Mouse (Mus musculus) limb, embryonic 10.5 days (tissue): ENCODE data around the gene Xpc. TPM values are rescaled to one million over a fixed set of nuclear protein-coding genes. Genes with fewer than 3 reads are reported as not detected.

ENCODE experiments used
- DNase-seq: peaks from one replicate; pipeline ENCODE4 v3.0.0-alpha.2; 2017; ENCODE audit warnings: low spot score
- H3K27ac ChIP-seq: fragments of 300-500 bp; sonication (generic); 2 replicates; pipeline ENCODE4 v1.5.1; 2016; ENCODE audit warnings: mild to moderate bottlenecking
- H3K27me3 ChIP-seq: fragments of 300-500 bp; sonication (generic); 2 replicates; pipeline ENCODE4 v1.6.1; 2016; ENCODE audit warnings: low read depth, mild to moderate bottlenecking; ENCODE audit not compliant: poor library complexity, severe bottlenecking
- H3K36me3 ChIP-seq: fragments of 300-500 bp; sonication (generic); 2 replicates; pipeline ENCODE4 v1.6.1; 2016; ENCODE audit warnings: mild to moderate bottlenecking, moderate library complexity
- H3K4me1 ChIP-seq: fragments of 300-500 bp; sonication (generic); 2 replicates; pipeline ENCODE4 v1.6.1; 2016
- H3K4me3 ChIP-seq: fragments of 300-500 bp; sonication (generic); 2 replicates; pipeline ENCODE4 v1.5.1; 2016; ENCODE audit warnings: mild to moderate bottlenecking, moderate library complexity
- H3K9me3 ChIP-seq: fragments of 300-500 bp; sonication (generic); replicated peaks from 2 replicates; pipeline ENCODE4 v1.6.1; 2016; ENCODE audit warnings: mild to moderate bottlenecking
- WGBS: fragments of 180-500 bp; shearing (Covaris S2); methylation state at CpG from one replicate; pipeline ENCODE4 v1.1.7; 2016; 5-methylcytosine and 5-hydroxymethylcytosine counted together
- polyA plus RNA-seq: library from polyadenylated mRNA; unstranded; fragments of >200 nt; fragmentation: Nextera tagmentation; extraction: Ambion mirVana; gene quantifications from 2 replicates; pipeline ENCODE4 v1.2.1, GENCODE M21; 2016

Gene Xpc
- 25.0 and 27.0 TPM in 2 replicates for polyA plus RNA-seq

DNA sequence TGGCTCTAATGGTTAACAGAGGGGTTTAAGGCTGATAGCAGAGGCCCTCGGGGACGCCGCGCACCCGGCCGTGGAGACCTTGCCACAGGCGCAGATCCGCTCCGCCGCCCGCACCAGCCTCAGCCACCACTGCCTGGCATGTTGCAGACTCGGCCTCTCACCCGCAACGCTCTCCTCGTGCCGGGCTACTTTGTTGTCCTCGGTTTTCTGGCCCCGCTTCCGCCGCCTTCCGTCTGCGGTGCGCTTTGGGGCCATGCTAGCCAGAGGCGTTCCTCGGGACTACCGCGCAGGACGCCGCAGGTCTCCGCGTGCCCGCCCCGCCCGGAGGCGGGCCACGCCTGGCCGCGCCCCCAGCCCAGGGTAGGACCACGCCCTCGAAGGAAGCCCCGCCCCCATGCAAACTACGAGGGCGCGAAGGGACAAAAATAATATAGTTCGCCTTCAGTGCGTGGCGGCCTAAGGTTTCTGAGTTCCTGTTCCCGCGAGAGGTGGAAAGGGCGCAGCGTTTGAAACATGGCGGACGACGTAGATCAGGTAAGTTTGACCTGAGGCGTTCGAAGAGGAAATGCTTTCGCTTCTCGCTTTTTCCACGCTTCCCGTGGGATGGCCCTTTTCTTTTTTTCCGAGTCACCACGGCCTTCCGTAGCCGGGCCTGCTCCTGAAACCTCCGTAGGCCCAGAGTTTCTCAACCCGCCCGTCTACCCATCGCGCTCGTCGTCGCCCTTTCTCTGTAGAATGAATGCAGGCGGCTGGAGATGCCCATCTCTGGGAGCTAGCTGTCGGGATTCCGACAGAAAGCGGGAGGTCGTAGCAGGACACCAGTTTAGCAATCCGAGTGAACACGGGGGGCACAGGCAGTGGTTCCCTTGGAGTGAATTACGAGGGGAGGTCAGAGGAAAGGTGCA lies at the start of gene Xpc, which contains the start of gene Lsm3:
Gene Xpc, minus strand, starts transcription at position 344 of the 905 bp plus-strand sequence.
Gene Lsm3, plus strand, starts transcription at position 384 of the 905 bp plus-strand sequence.
- DNase-seq, result peak; percentile 98
- peaks cover 23% of the 10 kb centered on the region for H3K4me1 ChIP-seq
- no peaks in the 10 kb centered on the region for H3K9me3 ChIP-seq
- peak within 1 kb of the TSS; percentile 87 for H3K4me3 ChIP-seq
- H3K27ac ChIP-seq, result peak within 1 kb of the TSS; percentile 93
- WGBS, result under 1% methylated on average over 80 of the region's 80 CpGs
- no peaks in the 10 kb centered on the region for H3K27me3 ChIP-seq
- peaks cover 47% of the 10 kb centered on the region for H3K36me3 ChIP-seq

DNA sequence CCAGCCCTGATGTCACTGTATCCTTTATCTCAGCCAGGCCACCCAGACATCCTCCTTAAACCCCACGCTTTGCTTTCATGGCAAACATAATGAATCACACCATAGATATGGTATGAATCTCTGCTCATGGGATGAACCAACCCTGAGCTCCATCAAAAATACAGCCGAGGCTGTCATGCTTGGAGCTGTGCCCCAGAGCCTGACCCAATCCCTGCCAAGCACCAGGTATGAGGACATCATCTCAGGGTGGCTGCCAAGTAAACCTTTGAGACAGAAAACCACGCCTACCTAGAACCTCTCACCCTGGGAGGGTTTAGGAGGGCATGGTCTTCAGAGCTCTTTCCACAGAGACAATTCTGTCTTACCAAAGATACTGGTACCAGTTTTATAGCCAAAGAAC lies 47.3 kb upstream of the Xpc start:
- WGBS, result 83% methylated on average over 3 of the region's 3 CpGs
- no peak for DNase-seq
- H3K27me3 ChIP-seq, result no peaks in the 10 kb centered on the region
- H3K9me3 ChIP-seq, result no peaks in the 10 kb centered on the region
- no peak overlapping the region for H3K27ac ChIP-seq
- no peak overlapping the region for H3K4me3 ChIP-seq
- no peaks in the 10 kb centered on the region for H3K4me1 ChIP-seq
- H3K36me3 ChIP-seq, result no peaks in the 10 kb centered on the region

DNA sequence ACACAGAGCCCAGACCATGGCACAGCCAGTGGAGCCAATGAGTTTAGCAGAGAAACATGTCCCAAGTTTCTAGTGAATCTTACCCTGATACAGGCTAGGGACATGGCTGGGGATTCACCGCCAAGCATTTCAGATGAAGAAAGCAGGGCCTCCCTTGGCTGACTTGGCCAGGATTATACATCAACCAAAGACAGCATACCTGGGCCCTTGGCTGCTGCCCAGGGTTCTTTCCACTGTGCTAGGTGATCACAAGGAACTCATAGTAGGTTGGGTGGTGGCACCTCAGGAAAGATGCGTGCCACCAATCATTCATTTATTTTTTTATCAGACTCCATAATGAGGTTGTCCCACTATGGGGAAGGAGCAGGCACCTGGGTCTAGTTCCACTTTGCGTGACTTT lies 44.5 kb upstream of the Xpc start:
- no peak for DNase-seq
- Histone ChIP-seq H3K9me3 (no peaks in the 10 kb centered on the region), H3K4me1 (no peaks in the 10 kb centered on the region), H3K4me3 (no peak overlapping the region), H3K27me3 (no peaks in the 10 kb centered on the region), H3K27ac (no peak overlapping the region), H3K36me3 (no peaks in the 10 kb centered on the region)
- 97% methylated on average over 3 of the region's 3 CpGs for WGBS

DNA sequence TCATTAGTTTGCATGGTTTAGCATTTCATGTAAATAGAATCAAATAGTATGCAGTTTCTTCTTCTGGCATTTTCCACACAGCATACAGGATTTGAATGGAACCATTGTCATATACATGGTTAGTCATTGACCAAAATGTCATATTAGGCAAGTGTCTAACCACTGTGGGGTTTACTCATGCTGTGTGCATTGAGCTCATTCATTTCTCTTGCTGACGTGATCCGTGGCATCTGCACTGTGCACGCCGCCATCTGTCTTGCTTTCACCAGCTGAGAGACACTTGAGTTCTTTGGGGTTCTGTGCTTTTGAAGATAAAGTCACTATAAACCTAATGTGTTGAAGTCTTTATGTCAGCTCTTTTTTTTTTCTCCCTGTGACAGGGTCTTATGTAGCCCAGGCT lies 43.7 kb upstream of the Xpc start:
- no peak for DNase-seq
- Histone ChIP-seq H3K4me3 (no peak overlapping the region), H3K27me3 (no peaks in the 10 kb centered on the region), H3K4me1 (no peaks in the 10 kb centered on the region), H3K27ac (no peak overlapping the region), H3K9me3 (no peaks in the 10 kb centered on the region), H3K36me3 (no peaks in the 10 kb centered on the region)
- 92% methylated on average over 4 of the region's 4 CpGs for WGBS

DNA sequence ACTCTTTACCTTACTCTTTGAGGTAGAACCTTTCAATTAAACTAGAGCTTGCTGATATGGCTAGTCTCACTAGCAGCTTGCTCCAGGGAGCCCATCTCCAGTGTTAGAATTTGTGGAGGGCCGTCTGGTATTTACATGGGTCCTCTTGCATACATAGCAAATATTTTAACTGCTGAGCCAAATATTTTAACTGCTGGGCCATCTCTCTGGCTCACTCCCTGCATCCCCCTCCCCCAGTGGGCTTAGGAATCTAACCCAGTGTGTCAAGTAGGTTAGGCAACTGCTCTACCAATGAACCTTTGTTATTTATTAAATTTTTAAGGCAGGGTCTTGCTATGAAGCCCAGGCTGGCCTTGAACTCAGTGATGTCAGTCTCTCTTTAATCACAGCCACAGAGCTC lies 42.9 kb upstream of the Xpc start:
- no peaks in the 10 kb centered on the region for H3K36me3 ChIP-seq
- WGBS, result 66% methylated on average over 1 of the region's 1 CpGs
- no peaks in the 10 kb centered on the region for H3K9me3 ChIP-seq
- H3K4me3 ChIP-seq, result no peak overlapping the region
- no peak for DNase-seq
- H3K27me3 ChIP-seq, result no peaks in the 10 kb centered on the region
- H3K4me1 ChIP-seq, result no peaks in the 10 kb centered on the region
- no peak overlapping the region for H3K27ac ChIP-seq

DNA sequence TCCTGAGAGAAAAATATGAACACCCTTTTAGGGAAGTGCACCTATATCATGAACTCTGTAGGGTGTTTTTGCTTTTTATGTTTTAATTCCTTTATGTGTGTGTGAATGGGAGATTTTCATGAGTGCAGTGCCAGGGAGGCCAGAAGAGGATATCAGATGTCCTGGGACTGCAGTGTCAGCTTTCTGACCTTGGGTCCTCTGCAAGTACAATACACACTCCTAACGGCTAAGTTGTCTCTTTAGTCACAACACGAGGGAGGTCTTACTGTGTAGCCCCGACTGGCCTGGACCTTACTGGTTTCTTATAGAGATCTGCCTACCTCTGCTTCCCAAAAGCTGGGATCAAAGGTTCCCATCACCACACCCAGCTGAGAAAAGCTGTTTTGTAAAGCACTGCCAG lies 37.0 kb upstream of the Xpc start:
- H3K36me3 ChIP-seq, result no peaks in the 10 kb centered on the region
- 59% methylated on average over 3 of the region's 3 CpGs for WGBS
- H3K27ac ChIP-seq, result no peak overlapping the region
- H3K4me1 ChIP-seq, result peaks cover 22% of the 10 kb centered on the region
- no peaks in the 10 kb centered on the region for H3K9me3 ChIP-seq
- H3K4me3 ChIP-seq, result no peak overlapping the region
- no peak for DNase-seq
- no peaks in the 10 kb centered on the region for H3K27me3 ChIP-seq

DNA sequence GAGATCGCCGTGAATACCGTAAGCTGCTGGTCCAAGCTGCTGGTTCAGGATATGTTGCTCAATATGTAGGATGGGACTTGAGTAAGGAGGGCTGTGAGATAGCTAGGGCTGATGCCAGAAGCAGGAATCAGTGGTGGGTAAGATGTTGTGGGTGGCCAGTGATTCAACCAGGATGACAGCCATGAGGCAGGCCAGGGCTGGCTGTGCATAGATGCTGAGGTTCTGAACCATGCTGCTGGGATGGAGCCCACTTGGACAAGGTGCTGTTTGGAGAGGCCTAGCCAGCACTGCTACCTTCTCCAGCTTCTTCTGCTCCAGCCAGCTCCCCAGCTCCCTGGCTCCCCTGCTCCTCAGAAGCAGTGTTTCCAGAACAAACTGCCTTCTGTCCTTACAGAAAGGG lies 36.0 kb upstream of the Xpc start:
- Histone ChIP-seq H3K27me3 (no peaks in the 10 kb centered on the region), H3K27ac (no peak overlapping the region; the same call in 1 of the 2 replicates), H3K4me3 (no peak overlapping the region), H3K9me3 (no peaks in the 10 kb centered on the region), H3K4me1 (peaks cover 22% of the 10 kb centered on the region), H3K36me3 (no peaks in the 10 kb centered on the region)
- DNase-seq, result no peak
- 96% methylated on average over 3 of the region's 3 CpGs for WGBS

DNA sequence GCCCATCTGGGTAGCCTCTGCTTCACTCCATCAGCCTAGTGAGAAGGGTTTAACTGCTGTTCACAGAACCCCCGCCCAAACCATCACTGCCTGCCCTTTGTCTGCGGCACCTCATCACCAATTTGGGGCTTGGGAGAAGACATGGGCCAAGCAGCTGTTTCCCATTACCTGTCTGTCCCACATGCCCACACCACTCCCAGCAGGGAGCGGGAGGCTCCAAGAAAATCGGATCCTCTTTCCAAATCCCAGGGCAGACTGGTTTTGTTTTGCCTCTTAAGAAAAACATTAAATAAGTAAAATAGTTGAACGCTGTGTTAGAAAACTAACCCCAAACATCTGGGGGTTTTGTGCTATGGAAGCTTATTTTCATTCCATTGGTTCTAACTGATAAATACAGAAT lies 33.9 kb upstream of the Xpc start:
- Histone ChIP-seq H3K36me3 (no peaks in the 10 kb centered on the region), H3K4me1 (peaks cover 28% of the 10 kb centered on the region), H3K9me3 (no peaks in the 10 kb centered on the region), H3K4me3 (no peak overlapping the region), H3K27ac (no peak overlapping the region), H3K27me3 (no peaks in the 10 kb centered on the region)
- DNase-seq, result peak; percentile 78
- WGBS, result 26% methylated on average over 5 of the region's 5 CpGs

DNA sequence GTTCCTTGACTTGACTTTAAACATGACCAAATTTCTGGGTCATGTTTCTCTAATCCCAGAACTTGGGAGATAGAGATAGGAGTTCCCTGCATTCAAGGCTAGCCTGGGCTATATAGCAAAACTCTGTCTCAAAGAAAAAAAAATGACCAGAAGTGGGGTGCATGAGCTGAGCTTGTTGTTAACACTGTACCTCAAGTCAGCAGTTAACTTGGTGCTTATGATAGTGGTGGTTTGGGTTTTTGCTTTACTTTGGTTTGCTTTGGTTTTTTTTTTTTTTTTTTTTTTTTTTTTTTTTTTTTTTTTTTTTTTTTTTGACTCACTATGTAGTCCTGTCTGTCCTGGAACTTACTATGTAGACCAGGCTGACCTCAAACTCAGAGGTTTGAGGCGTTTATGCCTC lies 31.6 kb upstream of the Xpc start:
- Histone ChIP-seq H3K36me3 (no peaks in the 10 kb centered on the region), H3K27me3 (no peaks in the 10 kb centered on the region), H3K4me3 (no peak overlapping the region), H3K4me1 (peaks cover 36% of the 10 kb centered on the region), H3K9me3 (no peaks in the 10 kb centered on the region), H3K27ac (no peak overlapping the region)
- WGBS, result 76% methylated on average over 1 of the region's 1 CpGs
- no peak for DNase-seq

DNA sequence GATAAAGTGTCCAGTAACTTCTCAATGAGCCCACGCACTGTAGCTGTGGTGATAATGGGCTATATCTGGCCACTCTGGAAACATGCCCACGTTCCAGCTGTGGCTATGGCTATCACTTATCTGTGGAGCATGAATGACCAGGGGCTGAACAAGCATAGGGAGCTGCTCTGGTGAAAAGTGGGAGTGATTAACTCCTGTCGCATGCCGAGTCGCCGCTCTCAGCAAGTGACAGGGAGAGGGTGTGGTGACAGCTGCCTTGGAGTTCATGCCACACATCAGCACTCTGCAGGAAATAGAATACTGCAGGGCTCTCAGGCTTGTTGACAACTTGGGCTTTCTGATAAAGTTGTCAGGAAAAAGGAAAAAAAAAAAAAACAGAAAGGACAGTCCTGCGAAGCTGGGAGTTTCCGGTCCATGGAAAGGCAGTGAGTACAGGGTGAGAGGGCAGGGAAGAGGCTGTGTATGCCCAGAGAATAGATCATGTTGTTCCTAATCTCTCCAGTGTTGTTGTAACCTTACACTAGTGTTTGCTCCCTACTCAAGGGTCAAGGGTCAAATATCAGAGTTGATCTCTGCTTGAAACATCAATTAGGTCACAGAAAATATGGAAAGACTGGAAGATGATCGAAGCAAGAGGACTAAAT lies 30.7 kb upstream of the Xpc start:
- 49% methylated on average over 9 of the region's 9 CpGs for WGBS
- Histone ChIP-seq H3K27ac (no peak overlapping the region), H3K36me3 (no peaks in the 10 kb centered on the region), H3K27me3 (no peaks in the 10 kb centered on the region), H3K9me3 (no peaks in the 10 kb centered on the region), H3K4me3 (no peak overlapping the region), H3K4me1 (peaks cover 44% of the 10 kb centered on the region)
- DNase-seq, result no peak

DNA sequence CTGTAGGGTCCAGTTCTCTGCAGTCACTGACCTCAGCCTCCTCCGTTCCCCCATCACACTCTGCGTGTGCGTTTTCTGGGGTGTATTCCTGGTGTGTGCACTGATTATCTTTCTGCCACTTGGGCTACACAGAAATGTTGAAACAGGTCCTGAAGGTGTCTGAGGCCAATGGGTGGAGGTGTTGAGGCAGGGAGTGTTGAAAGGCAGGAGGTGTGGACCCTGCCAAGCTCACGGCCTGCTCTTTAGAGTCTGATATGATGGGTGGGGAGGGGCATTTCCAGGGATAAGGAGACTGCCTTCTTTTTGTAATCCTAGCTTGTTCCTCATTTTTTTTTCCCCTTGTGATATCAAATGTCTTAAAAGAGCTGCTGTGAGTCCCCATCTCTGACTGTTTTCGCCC lies 27.4 kb upstream of the Xpc start:
- Histone ChIP-seq H3K4me3 (no peak overlapping the region), H3K36me3 (no peaks in the 10 kb centered on the region), H3K27me3 (no peaks in the 10 kb centered on the region), H3K27ac (0 out of 2 replicates have a peak overlapping the region, but pooled peaks have one; percentile 30), H3K9me3 (no peaks in the 10 kb centered on the region), H3K4me1 (peaks cover 22% of the 10 kb centered on the region)
- 85% methylated on average over 5 of the region's 5 CpGs for WGBS
- DNase-seq, result no peak

DNA sequence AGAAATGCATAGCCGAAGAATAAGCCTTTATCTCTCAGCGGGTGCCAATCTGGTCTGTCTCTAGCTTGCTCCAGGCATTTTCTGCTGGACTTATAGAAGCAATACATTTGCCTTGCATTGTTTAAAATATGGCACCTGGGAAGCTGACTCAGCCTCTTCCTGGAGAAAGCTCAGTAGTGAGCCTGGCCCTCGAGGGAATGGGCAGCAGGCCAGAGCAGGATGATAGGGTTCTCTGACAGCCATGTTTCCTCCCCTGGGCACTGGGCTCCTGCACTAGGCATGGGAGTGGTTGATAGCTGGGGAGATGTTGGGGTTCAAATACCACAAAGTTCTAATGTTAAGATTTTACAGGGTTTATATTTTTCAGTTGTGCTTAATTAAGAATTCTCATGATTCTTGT lies 25.6 kb upstream of the Xpc start:
- no peak overlapping the region for H3K4me3 ChIP-seq
- 80% methylated on average over 3 of the region's 3 CpGs for WGBS

DNA sequence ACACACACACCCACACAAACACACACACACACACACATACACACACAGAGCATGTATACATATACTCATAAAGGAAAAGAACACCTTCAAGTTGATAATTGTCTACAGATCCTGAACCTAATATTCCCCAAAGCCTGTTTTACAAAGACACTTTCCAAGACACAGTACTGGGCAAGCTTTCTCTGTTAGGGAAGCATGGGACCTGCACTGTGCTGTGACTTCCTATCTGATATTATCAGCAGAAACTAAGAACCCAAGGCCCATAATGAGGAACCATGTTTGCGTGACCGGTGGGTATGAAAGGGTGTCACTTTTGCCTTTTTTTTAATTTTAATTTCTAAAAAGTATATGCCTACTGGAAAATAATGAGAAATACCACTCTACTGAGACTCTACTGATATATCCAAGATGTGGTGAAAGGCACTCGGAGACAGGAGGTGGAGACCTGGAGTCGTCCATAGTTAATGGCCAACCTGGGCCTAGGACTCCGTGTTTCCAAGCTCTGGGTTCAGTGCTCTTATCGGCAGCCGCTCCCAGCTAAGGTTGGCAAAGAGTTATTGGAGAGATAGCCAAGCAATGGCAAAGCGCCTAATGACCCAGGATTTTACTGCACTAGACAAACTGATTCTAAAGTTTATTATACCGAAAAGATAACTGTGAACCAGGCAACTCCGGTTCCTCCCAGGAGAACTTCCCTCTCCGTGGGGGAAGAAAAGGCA lies 20.5 kb upstream of the Xpc start:
- no peak for DNase-seq
- 92% methylated on average over 11 of the region's 11 CpGs for WGBS
- H3K4me1 ChIP-seq, result peaks cover 11% of the 10 kb centered on the region
- H3K4me3 ChIP-seq, result no peak overlapping the region
- no peaks in the 10 kb centered on the region for H3K36me3 ChIP-seq
- H3K9me3 ChIP-seq, result no peaks in the 10 kb centered on the region
- H3K27me3 ChIP-seq, result no peaks in the 10 kb centered on the region
- no peak overlapping the region for H3K27ac ChIP-seq

More for the DNA sequence above, 25.6 kb upstream of the Xpc start:
- no peak for DNase-seq
- no peaks in the 10 kb centered on the region for H3K27me3 ChIP-seq
- no peaks in the 10 kb centered on the region for H3K9me3 ChIP-seq
- no peak overlapping the region for H3K27ac ChIP-seq
- peaks cover 19% of the 10 kb centered on the region for H3K4me1 ChIP-seq
- H3K36me3 ChIP-seq, result no peaks in the 10 kb centered on the region
